Mouse (Mus musculus) 3134 (cell line): ENCODE results near the gene Scube1.

Experiments
- DNase-seq: peaks from one replicate; pipeline ENCODE4 v3.0.0-alpha.2; 2011; ENCODE audit warnings: low spot score; ENCODE audit not compliant: insufficient read length; ENCODE audit errors: extremely low read depth

Scube1 gene

DNA sequence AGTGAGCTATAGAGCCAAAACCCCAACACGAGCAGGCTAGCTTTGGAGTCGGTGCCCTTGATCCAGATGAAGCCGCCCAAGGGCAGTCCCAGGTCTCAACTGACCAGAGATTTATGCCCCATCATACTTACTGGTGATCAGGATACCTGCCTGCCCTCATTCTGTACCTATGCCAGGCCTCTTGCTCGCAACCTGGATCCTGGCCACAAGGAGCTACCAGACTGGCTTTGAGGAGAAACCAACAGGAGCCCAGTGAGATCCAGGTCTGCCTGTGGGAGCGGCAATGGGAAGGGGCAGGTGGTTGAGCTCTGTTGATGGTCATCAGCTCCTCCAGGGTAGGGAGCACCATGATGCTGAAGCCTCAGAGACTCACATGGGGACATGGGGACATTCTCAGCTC lies 12.5 kb downstream of the Scube1 start:
- DNase-seq = no peak

DNA sequence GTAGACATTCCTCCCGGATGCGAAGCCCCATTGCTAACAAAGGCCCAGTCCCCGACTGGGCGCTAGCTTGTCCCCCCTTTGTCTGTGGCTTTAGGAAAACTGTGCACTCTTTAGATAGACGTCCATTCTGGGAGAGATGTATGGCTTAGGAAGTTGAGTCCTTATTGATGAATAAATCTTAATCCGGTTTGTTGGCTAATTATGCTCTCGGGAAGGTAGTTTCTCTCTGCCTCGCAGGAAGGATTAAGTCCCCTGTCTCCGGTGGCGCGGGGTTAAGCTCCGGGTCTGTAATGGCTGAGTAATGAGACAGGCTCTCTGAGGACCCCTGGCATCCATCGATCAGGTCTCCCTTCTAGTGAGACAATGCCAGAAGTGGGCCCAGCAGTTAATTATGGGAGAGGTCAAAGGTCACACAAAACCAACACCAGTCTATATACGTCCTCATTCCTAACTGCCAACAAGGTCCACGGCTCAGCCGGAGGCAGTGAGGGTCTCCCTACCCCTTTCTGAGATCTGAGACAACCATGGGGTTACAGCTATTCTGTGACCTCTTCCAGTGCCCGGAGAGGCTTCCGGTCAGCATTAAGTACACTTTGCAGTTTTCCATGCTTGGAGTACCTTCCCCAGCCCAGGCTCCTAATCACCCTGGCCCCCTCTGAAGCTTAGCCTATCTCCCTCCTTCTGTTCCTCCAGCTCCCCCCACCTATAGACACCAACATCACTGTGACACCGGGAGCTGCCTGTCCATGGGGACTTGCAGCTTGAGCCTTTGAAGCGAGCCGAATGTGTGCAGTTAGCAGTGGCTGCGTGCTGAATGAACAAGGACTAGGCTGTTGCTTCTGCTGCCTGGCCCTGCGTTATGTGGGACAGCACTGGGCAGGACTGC lies 14.7 kb downstream of the Scube1 start:
- DNase-seq = no peak

DNA sequence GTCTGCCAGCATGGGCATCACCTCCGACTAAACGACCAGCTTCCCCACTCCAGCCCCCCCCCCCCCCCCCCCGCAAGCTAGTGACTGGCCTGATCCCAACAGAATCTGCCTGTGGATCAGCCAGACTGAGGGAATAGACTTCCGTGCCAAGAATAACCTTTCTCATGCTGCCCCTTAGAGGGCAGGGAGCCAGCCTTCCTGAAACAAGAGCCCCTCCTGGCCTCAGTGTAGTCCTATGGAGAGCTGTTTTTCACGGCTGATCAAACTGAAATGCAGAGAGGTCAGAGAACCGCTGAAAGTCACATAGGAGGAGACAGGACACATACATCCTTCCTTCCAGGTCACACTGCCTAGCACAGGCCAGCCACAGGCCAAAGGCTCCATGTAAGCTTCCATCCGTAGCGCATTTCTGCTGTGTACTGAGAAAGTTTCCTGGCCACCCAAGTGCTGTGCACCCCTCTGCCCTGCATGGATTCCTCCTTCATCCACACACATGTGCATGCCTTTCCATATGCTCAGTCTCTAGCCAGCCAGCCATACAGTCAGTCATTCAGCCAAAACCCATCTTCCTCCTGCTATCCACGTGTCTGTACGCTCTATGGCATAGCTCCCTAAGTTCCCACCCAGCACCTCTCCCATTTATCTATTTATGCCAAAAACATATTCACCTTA lies 18.2 kb downstream of the Scube1 start:
- no peak for DNase-seq

DNA sequence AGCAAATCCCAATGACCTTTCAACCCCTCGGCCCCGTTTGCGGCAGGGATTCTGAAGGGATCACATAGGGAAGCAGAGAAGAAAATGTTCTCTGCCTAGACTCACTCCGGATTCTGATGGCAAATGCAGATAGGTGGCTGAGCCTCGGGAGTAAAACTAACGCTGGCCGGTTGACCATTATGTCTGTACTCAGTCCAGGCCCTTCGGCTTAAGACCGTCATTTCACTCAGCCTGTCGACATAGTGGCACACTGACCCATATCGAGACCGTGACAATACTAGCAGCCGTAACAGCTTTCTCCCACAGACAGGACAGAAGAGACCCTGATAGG lies 24.3 kb downstream of the Scube1 start:
- DNase-seq = no peak

DNA sequence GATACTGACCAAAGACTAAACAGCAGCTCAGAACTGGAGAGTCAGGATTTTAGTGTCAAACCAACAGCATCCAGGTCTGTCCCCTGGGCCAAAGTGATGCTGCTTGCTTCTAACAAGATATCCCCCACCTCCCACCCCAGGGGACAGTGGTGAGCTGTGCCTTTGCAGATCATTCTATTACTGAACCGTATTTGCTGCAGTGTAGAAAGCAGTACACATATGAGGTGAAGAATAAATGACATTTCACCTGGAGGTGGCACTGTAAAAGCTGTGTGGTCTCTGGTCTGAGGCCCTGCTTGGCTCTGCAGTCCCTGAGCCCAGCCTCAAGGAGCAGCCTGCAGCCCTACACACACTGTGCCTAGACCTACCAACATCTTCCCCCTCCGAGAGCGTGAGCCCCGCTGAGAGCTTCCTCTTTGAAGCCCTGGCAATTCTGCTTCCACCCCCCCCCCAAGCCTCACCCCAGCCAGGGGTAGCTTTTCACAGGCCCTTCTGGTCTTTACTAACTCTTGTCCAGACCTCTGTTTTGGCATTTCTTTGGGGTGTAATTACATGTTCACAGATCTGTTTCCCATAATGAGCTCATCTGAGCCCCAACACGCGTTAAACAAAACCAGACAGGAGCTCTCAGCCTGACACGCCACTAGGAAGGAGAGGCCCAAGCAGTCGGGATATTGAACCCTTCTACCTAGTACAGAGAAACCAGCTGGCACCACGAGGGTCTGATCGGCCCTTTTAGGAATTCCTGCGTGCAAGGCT lies 24.8 kb downstream of the Scube1 start:
- DNase-seq = no peak

DNA sequence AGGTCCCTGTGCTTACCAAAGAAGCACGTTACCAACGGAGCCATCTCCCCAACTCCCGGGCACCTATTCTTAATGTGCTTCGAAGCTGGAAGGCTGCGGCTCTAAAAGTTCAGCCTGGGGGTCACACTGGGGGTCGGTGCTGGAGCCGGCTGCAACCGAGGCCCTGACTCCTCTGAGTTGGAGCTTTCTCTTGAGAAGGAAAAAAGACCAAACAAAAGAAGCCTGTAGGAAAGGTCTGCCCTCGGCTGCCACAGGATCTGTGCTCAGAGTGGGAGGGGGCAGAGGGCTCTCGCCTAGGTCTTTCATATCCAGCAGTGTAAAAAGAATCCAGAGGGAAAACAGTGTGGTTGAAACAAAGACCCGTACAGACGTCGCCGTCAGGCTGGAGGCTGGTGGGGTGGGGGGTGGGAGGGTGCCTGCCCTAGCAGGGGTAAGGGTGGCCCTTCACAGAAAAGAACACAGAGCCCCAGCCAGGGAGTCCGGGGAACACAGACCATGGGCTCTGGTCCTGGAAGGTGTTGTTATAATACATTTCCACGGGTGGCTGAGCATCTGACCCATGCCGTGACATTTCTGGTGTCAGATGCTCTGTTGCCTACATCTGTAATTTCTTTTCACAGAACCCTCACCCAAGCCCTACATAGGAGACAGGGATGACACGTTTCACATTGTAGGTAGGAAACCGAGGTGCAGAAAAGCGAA lies 25.5 kb downstream of the Scube1 start:
- no peak for DNase-seq

DNA sequence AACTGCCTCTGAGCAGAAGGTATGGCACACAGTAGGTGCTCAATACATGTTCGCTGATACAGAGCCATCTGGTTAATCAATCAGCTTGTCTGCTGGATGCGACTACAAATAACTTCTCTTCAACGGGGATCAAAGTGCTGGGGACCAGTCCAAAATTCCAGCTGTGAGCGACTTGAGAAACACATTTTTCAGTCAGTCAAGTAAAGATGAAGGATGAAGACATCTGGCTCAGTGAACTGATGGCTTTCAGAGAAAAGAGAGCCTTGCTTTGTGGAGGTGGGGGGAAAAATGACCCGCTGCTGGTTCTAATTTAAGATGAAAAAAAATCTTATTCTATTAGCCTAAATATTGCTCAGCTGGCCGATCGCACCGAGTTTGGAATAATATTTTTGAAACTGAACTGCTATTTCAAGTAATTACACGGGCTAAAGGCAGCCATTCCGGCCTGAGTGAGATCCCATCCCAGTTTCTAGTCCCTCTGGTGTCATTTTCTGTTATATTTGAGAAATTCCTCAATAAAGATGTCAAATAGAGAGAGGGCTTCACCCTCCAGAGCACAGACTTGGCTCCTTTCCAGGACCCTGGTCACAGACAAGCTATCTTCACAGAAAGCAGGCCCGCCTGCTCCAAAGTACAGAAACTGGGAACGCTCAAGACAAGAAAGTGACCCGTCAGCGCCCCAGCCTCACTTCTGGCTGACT lies 28.0 kb downstream of the Scube1 start:
- no peak for DNase-seq

DNA sequence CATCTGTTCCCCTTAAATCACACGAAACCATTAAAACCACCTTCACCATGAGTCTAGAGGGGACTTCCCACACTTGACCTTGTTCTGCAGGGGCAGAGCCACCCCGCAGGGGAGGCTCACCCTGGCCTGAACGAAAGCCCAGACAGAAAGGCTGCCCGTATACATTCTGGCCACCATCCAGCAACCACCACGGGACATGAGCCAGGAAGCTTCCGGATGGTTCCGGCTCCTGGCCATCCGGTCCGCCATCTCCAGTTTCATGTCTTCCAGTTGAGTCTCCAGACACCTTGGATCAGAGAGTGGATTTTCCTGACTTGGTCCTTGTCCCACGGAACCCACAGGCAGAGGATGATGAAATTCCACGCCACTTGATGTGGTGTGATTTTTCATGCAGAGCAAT lies 29.7 kb downstream of the Scube1 start:
- no peak for DNase-seq

DNA sequence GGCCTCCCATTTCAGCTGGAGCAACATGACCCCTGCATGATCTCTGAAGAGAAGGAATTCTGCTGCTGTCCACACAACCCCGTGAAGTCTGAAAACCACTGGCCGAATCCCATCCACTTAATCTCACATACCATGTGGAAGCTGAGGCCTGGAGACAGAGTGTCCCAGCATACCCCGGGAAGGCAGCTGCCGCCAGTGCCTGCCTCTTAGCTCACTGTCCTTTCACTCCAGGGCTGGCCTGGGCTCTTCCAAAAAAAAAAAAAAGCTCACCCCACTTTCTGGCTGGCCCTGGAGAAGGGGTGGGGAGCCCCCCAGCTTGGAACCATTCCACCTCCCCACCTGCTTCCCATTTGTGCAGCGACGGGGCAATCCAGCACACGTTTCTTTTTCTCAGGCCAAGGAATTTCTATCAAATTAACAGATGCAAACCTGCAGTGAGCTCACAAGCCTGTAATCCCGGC lies 32.9 kb downstream of the Scube1 start:
- DNase-seq = no peak

DNA sequence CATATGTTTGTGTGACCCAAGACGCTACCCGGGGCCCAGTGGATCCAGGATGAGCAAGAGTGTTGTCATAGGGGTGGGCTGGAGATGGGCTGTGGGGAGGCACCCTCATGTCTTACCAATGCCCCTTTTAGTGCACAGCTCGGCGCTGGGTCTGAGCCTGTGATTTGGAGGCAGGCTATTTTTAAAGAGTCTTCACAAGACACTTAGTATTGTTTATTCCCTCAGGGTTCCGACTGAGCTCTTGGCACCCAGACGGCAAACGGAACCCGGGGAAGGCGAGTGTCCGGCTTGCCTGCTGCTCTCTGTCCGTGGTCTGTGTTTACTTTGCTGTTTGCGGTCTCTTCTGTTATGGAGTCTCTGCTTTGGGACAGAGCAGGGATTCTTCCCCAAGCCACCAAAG lies 34.9 kb downstream of the Scube1 start:
- DNase-seq = no peak

DNA sequence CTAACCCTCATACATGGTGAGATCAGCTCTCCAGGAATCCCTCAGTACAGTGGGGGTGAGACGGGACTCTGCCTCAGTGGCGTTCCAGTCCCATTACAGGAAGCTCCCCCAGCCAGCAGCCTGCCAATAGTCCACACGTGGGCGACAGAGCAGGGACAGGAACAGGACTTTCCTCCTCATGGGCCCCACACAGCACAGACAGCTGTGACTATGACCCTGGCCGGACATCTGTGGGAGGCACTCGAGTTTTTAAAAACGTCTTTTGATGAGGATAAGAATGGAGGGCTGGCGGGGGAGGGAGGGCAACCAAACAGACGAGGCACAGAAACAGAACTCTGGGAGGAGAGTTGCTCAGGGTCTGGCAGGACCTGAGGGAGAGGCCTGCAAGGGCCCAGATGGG lies 38.2 kb downstream of the Scube1 start:
- DNase-seq = no peak

DNA sequence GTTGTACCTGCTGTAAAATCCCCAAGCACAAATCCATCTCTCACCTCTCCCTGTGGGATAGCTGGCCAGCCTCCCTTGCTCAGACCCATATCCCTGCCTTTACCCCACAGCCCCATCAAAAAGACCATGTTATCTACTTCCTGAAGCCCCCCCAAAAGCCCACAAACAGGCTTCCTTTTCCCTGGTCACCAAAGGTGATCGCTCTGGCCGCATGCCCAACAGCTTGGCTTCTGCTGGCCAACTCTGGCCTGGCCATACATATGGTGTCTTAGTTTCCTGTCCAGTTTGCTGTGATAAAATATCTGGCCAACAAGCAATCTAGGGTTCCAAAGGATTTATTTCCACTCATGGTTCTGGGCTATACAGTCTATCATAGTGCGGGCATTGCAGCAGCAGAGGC lies 38.9 kb downstream of the Scube1 start:
- DNase-seq = no peak

DNA sequence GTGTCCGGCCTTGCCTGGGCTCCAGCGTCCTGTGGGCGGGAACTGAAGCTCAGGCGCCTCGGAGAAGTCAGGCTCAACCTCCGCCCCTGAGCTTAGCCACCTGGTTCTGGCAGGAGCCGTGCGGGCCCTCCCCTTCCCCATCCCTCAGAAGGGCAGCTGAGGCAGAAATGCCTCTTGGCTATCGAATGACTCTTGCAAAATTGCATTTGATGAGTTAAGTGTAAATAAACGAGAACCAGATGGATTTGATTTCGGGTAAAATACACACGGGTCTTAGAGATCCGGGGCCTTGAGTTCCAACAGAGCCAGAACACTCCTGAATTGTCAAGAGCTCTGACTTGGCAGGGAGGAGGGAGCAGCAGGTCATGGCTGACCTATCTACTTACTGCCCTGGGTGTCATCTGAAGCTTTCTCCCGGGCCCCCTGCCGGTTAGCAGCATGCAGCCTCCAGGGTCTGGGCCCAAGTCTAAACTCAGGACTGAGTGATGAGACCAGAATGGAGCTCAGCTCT lies 41.7 kb downstream of the Scube1 start:
- DNase-seq = no peak

DNA sequence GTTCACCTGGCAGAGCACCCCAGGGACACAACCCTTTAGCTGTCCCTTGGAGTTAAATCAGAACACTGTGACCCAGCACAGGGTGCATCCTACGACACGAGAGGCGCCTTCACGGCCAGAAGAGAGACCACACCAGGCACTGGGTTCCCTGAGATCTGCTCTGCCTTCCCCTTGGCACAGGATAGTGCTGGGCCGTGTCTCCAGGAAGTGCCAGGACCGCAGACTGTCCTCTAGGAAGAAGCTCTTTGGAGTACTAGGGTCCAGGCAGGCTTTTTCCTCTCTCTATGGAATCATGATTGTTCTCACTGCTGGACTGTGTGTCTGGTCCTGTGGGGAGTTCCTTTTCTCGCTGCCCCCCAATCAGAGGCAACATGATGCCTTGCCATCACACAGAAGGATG lies 44.5 kb downstream of the Scube1 start:
- DNase-seq = no peak

DNA sequence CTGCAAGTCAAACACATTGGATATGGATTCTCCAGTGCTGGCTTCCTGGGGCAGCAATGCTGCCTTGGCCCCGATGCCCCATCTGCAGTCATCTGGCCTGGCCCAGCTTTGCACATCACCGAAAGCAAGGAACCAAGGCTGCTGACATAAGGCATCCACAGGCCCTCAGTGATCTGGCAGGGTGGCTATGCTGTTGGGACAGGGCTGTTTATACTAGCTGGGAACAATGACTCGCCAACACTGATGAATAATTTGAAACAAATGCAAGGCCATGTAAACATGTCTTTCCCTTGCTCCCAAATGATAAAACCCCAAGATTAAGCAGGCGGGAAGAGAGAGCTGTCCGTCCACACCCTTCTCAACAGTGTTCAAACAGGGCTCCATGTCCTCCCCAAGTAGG lies 45.1 kb downstream of the Scube1 start:
- DNase-seq = no peak

DNA sequence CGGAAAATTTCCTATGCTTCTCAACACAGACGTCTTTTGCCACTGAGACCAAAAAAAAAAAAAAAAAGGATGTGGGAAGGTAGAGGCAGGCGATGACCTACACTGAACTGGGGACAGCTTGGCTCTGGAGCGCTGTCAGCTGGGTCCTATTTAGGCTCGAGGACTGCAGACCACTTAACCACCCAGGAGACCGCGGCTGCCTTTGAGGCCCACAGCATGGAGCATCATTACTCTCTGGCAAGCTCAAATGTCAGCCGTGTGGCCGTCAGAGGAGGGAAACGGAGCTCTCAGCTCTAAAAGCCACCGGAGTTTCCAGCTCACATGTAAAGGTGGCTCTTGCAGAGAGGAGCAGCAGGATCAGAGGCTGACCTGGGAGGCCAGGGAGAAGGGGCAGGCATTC lies 46.2 kb downstream of the Scube1 start:
- DNase-seq = no peak

DNA sequence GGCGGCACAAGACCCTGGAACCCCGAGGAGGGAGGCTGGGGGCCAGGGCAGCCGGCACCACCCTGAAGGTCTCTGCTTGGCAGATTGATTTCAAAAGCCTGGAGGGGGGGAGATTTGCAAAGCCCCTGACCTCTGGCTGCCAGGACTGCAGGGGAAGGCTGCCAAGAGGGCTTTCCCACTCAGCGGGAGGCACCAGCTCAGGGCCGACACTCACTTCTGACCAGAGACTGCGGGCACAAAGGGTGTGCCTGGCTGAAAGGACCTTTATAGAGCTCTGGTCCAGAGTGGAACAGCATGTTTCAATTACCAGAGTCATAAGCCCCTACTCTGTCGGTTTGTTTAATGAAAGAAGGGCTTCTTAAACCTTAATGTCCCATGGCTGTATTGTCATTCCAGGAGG lies 46.7 kb downstream of the Scube1 start:
- DNase-seq = no peak

DNA sequence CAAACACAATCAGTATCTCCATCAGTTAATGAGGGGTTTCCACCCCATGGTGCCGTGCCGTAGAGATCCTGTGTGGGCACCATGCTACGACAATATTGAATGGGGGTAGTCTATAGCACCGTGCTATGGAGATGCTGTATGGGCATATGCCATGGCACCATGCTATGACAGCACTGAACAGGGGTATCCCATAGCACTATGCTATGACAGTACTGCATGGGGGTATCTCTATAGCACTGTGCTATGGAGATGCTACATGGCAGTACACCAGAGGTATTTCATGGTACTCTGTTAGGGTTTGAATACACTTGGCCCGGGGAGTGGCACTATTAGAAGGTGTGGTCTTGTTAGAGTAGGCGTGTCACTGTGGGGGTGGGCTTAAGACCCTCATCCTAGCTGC lies 47.7 kb downstream of the Scube1 start:
- no peak for DNase-seq

DNA sequence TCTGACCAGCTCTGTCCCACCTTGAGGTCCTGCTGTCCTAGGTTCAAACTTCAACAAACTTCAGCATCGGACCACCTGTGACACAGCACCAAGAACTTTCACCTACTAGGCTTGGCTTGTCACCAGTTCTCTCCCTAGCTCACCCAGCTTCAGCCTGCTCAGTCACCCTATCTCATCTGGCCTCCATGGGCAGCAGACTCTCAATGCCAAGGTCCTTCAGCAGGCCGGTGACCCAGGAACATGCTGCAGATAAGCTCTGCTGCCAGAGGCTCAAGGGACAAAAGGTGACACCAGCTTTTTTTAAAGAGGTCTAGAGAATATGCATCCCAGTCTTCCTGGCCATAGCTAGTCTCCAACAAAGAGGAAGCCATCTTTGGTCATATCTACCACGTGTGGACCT lies 48.5 kb downstream of the Scube1 start:
- DNase-seq = no peak

DNA sequence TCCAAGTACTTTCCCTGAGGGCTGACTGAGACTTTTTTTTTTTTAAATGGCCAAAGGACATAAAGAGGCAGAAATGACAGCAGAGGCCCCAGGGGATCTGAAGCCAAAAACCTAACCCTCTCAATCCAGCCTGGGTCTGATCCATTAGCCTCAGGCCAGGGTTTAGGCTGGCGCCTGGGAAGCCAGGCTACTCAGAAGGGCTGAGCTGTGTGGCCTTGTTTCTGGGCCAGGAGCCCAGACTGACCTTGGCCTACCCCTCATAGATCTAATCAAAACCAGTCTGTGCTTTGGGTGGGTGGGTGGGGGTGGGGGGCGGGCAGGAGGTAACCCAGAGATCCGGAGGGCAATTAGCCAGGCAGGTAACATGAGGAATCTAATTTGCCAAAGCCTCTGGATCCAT lies 51.2 kb downstream of the Scube1 start:
- no peak for DNase-seq
